ENCODE assay signal across 11 mouse cellular contexts in the genomic region with DNA sequence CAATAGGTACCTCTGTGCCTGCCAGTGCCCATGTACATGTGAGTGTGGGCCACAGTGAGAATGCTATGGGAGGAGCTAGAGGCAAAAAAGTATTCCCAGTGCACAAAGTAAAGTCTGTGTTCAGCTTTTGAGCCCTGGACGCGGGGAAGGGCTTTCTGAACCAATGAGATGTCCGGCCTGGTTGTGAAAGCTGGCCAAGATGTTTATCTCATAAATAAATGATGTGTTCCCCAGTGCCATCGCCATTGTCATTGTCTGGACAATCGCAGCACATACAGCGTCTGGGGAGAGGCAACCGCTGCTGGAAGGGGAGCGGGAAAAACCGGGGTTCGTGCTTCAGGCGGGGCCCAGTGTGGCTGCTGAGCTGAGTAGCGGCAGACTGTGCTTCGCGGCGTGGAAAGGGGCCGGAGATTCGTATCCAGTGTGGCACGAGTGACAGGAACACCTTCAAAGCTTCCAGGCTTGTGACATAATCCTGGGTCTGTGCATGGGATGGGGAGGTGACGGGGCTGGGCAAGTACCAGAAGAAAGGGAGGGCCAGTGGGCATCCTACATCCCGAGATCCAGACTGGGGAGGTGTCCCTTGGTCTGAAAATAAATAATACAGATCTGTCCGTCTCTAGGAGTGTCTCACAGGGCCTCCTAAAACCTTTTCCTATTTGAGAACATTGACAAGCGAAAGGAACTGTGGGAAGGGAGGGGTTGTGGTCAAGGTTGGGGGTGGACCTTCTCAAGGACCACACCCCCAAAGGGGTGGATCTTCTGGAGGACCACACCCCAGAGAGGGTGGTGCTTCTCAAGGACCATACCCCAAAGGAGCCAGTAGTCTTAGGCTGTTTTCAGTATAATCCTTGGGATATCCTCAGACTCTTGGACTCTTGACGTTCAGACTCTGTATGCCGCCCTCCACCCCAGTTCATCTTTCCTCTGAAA. TPM values are rescaled to one million over a fixed set of nuclear protein-coding genes. Genes with fewer than 3 reads are reported as not detected.
DNase-seq lines count a peak whose midpoint lies in the region; ATAC-seq and TF ChIP-seq lines count a peak whose summit lies in the region.
"Had no signal": no experiment of that assay in that cellular context is flagged by ENCODE, and none has a peak within 500 bp of the region (broad histone marks: within the 10 kb centered on the region; RNA-seq: fewer than 3 reads in every experiment).

No protein-coding gene starts in this region.

- no peak for TF ChIP-seq CTCF in layer of hippocampus, adult 2 months (conservative IDR thresholded peaks at IDR 0.05)

- peak overlapping the region; percentile 22; the same call in 1 of the 2 replicates for H3K4me3 ChIP-seq in layer of hippocampus, adult 2 months
- H3K4me3 ChIP-seq in ES-E14 (ENCODE audit: insufficient read depth in 1 of 2, low read depth in 1 of 2, low read length in 2 of 2, poor library complexity in 1 of 2, severe bottlenecking in 1 of 2): peak overlapping the region; percentile 30 to 56
- H3K4me3 ChIP-seq in embryonic facial prominence, embryonic 10.5 days: peak overlapping the region; percentile 32; the same call in 1 of the 2 replicates
- H3K4me3 ChIP-seq: erythroblast, embryonic 14.5 days had no signal

- peaks cover 0 to 9% of the 10 kb centered on the region in 2 experiments; a peak in 1 of 4 replicates for H3K4me1 ChIP-seq in ES-E14 (ENCODE audit: control insufficient read depth in 2 of 2, insufficient read depth in 2 of 2, low read length in 2 of 2, poor library complexity in 1 of 2)
- peaks cover 20% of the 10 kb centered on the region for H3K4me1 ChIP-seq in embryonic facial prominence, embryonic 10.5 days

- no peaks in the 10 kb centered on the region for H3K9me3 ChIP-seq in ES-E14 (ENCODE audit: control insufficient read depth, insufficient read depth, low read depth, low read length)
- H3K9me3 ChIP-seq in embryonic facial prominence, embryonic 10.5 days: no peaks in the 10 kb centered on the region

- H3K9ac ChIP-seq in ES-E14 (ENCODE audit: insufficient read depth, low read depth, low read length, poor library complexity, severe bottlenecking): peak overlapping the region; percentile 45

- in situ Hi-C loops in ES-E14 (cut with MboI; ENCODE audit: low sequenced_read_pairs in 2 of 2, unreplicated experiment in 2 of 2): loop anchor here (25.0 kb wide), 1 partner anchor 504 kb away; the partner anchor contains the start of gene Anxa8 (in 2 of the 2)

- H3K36me3 ChIP-seq in ES-E14 (ENCODE audit: control insufficient read depth, insufficient read depth, low read length, poor library complexity, severe bottlenecking): no peaks in the 10 kb centered on the region
- no peaks in the 10 kb centered on the region for H3K36me3 ChIP-seq in embryonic facial prominence, embryonic 10.5 days (replicated peaks)

- no peak for ATAC-seq in inflammation-experienced regulatory T-cells, adult 6 months

- WGBS in embryonic facial prominence, embryonic 10.5 days: 65% methylated on average over 24 of the region's 24 CpGs

- H3K27me3 ChIP-seq in embryonic facial prominence, embryonic 10.5 days (replicated peaks; ENCODE audit: low read depth, poor library complexity, severe bottlenecking): no peaks in the 10 kb centered on the region

- no peak for DNase-seq in layer of hippocampus, adult 2 months (ENCODE audit: low spot score in 2 of 2)
- no peak for DNase-seq in layer of hippocampus, postnatal 14 days (ENCODE audit: low spot score in 2 of 2)
- peak; percentile 63 for DNase-seq in ES-E14 (ENCODE audit: low read depth, low spot score)
- DNase-seq in embryonic facial prominence, embryonic 10.5 days (ENCODE audit: low spot score): no peak
- DNase-seq in lung, postnatal 36 days: peak; percentile 24
- DNase-seq in kidney, postnatal 10 days: no peak
- DNase-seq: kidney, postnatal 36 days had no signal

- H3K27ac ChIP-seq in layer of hippocampus, adult 2 months: peak overlapping the region; percentile 83
- no peak overlapping the region for H3K27ac ChIP-seq in ES-E14 (ENCODE audit: insufficient read depth, low read depth, low read length, poor library complexity, severe bottlenecking)
- no peak overlapping the region; the same call in 1 of the 2 replicates for H3K27ac ChIP-seq in embryonic facial prominence, embryonic 10.5 days (replicated peaks)

TF ChIP-seq in ES-E14, 5 proteins besides CTCF, POLR2A, EP300 and RAD21:
- TF ChIP-seq MAFK (IDR thresholded peaks at IDR 0.05; ENCODE audit: insufficient read depth, low read depth, low read length) (no peak), CHD2 (IDR thresholded peaks at IDR 0.05; ENCODE audit: low read depth, low read length) (no peak), HCFC1 (IDR thresholded peaks at IDR 0.05; ENCODE audit: borderline replicate concordance, insufficient read depth, low read length) (no peak), ZC3H11A (IDR thresholded peaks at IDR 0.05; ENCODE audit: borderline replicate concordance, low read depth, low read length) (no peak), ZNF384 (IDR thresholded peaks at IDR 0.05; ENCODE audit: low read depth, low read length) (no peak)
TF ChIP-seq in ES-E14: peak in this region for 0.

RNA-seq across cellular contexts. Expression of gene Ldb3, which starts 2.5 kb away (rescaled TPM):
- total RNA-seq in layer of hippocampus, adult 2 months (2021): 1 to 10 TPM; 3.3 to 4.0 TPM
- 1 to 10 TPM; 2.7 to 2.8 TPM for total RNA-seq in layer of hippocampus, postnatal 14 days (2021)
- 0.98 and 1.1 TPM in 2 replicates for total RNA-seq in ES-E14 (2012; rRNA removed)
- 0.59 TPM in 1 of 2 replicates, not detected in the other for polyA plus RNA-seq in embryonic facial prominence, embryonic 10.5 days (2016; fragmentation: Nextera tagmentation; extraction: Ambion mirVana)
- polyA plus RNA-seq in inflammation-experienced regulatory T-cells, adult 6 months (2017; shearing (Covaris generic)): not detected
- polyA plus RNA-seq: erythroblast, embryonic 14.5 days had no signal

RNA-seq across cellular contexts. Expression of gene Opn4, which starts 8.9 kb away (rescaled TPM):
- total RNA-seq in layer of hippocampus, adult 2 months (2021): not detected
- total RNA-seq in layer of hippocampus, postnatal 14 days (2021): not detected
- 0.31 and 0.53 TPM in 2 replicates for total RNA-seq in ES-E14 (2012; rRNA removed)
- 0.23 and 0.27 TPM in 2 replicates for polyA plus RNA-seq in embryonic facial prominence, embryonic 10.5 days (2016; fragmentation: Nextera tagmentation; extraction: Ambion mirVana)
- not detected for polyA plus RNA-seq in inflammation-experienced regulatory T-cells, adult 6 months (2017; shearing (Covaris generic))
- polyA plus RNA-seq: erythroblast, embryonic 14.5 days; neural tube, embryonic 11.5 days; small intestine, adult 2 months had no signal

Comparison
In these comparisons a context has a peak if more than half of its experiments do, and no peak if none do; other contexts are left out.
1. DNase-seq: peak in ES-E14 (single experiment) and lung, postnatal 36 days (single experiment); none in layer of hippocampus, adult 2 months (0 of 2), layer of hippocampus, postnatal 14 days (0 of 2), embryonic facial prominence, embryonic 10.5 days (single experiment) and kidney, postnatal 10 days (single experiment).
2. Peak in every context shown above with its lines, with median percentiles within 50 percentile points of each other: H3K4me3 ChIP-seq.